Mouse (Mus musculus) liver, adult 2 months (tissue): ENCODE data around the gene Olfr1233.

Experiments used
- CTCF ChIP-seq: fragments of 200-500 bp; IDR thresholded peaks from 2 replicates; pipeline ENCODE4 v1.5.1; 2011; ENCODE audit warnings: low read depth, low read length, control low read depth
- POLR2A ChIP-seq: fragments of 200-500 bp; IDR thresholded peaks from 2 replicates; pipeline ENCODE4 v1.6.1; 2011; ENCODE audit warnings: low read length, control low read depth; ENCODE audit not compliant: insufficient read depth; ENCODE audit errors: extremely low read depth

GRCm38 (mm10) chr2:89287914-89288313 lies 54.3 kb downstream of the Olfr1233 start, which contains the start of gene Olfr1229:
- TF ChIP-seq CTCF (no peak), POLR2A (no peak)
